ENCODE assay signal across 18 mouse cellular contexts in genomic region chr7:45697894-45698293, GRCm38 (mm10). TPM values are rescaled to one million over a fixed set of nuclear protein-coding genes. Genes with fewer than 3 reads are reported as not detected.
"Had no signal": no experiment of that assay in that cellular context is flagged by ENCODE, and none has a peak within 500 bp of the region (broad histone marks: within the 10 kb centered on the region; RNA-seq: fewer than 3 reads in every experiment).

No protein-coding gene starts in this region.

- H3K9ac ChIP-seq: liver, embryonic 13.5 days; liver, embryonic 15.5 days; liver, postnatal 0 days; lung, embryonic 14.5 days; neural tube, embryonic 12.5 days had no signal

- H3K27ac ChIP-seq: liver, embryonic 13.5 days; liver, embryonic 15.5 days; macrophage; neural tube, embryonic 12.5 days had no signal

- H3K9me3 ChIP-seq: liver, embryonic 13.5 days; liver, embryonic 15.5 days; megakaryocyte, embryonic 14.5 days; midbrain, embryonic 13.5 days; neural tube, embryonic 12.5 days had no signal

- ATAC-seq: liver, postnatal 0 days; midbrain, embryonic 13.5 days; midbrain, embryonic 16.5 days had no signal

- H3K4me3 ChIP-seq: liver, embryonic 13.5 days; liver, embryonic 15.5 days; megakaryocyte, embryonic 14.5 days; neural tube, embryonic 12.5 days had no signal

- DNase-seq: liver, embryonic 13.5 days; liver, postnatal 0 days; lung, embryonic 14.5 days; lung, postnatal 14 days; lung, postnatal 36 days; right cerebral cortex, postnatal 14 days; right cerebral cortex, postnatal 4 days; spleen, adult 18-20 months; thymus, adult 2 months; thymus, postnatal 25 days had no signal

- H3K36me3 ChIP-seq: liver, embryonic 13.5 days; liver, embryonic 15.5 days; midbrain, embryonic 13.5 days; neural tube, embryonic 12.5 days had no signal

- H3K4me2 ChIP-seq: liver, embryonic 13.5 days; liver, embryonic 15.5 days; lung, embryonic 14.5 days; midbrain, embryonic 11.5 days had no signal

RNA-seq across cellular contexts. Expression of gene Sec1, which starts 3.7 kb away (rescaled TPM):
- polyA plus RNA-seq: liver, embryonic 13.5 days; lung, embryonic 14.5 days; macrophage had no signal

RNA-seq across cellular contexts. Expression of gene Ntn5, which starts 14.1 kb away (rescaled TPM):
- polyA plus RNA-seq: liver, embryonic 13.5 days; liver, embryonic 15.5 days; liver, postnatal 0 days; macrophage; midbrain, embryonic 11.5 days; neural tube, embryonic 14.5 days had no signal
